Mouse (Mus musculus) kidney, postnatal 4 days (tissue): ENCODE measurements at regions not wholly inside any gene's neighbourhood (a gene's known extent, or its start where the extent isn't known, plus 50 kb on each side); places are given as distances from the start of the nearest gene placed in this dataset.

ENCODE experiments used
- DNase-seq, 2 experiments: peaks; one replicate each; pipeline ENCODE4 v3.0.0; 2021; ENCODE audit warnings: mixed read lengths in 2 of 2

DNA sequence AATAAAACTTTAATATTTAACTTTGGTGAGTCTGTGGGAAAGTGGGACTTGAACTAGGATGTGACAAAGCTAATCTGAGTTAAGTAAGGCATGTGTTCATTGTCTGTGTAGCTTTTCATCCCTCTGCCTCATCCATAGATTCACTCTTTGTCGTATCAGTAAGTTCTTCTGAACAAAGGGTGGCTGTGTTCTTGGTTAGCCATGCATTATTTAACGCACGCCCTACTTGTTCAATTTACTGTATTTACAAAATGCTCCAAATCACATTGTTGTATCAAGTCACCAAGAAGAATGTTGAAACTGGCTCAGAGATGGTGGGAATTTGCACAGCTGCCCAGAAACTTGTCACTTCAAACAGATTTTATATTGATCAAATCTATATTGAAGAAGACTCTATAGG, 132.2 kb upstream of the Meis1 start:
- DNase-seq = no peak

DNA sequence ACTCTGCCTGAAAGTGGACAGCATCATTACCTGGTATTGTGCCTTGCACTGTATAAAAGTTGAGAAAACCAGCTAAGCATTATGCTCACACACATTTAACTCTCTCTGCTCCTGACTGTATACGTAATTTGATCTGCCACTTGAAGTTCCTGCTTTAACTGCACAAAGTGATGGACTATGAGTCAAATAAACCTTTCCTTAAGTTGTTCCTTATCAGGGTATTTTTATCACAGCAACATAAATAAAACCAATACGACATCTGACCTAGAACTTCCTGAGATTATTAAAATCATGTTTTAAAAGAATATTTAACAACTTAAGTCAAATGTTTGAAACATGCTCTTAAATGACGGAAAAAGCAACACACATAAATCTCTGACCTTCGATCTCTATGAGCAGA, 134.9 kb upstream of the Meis1 start:
- DNase-seq = no peak

DNA sequence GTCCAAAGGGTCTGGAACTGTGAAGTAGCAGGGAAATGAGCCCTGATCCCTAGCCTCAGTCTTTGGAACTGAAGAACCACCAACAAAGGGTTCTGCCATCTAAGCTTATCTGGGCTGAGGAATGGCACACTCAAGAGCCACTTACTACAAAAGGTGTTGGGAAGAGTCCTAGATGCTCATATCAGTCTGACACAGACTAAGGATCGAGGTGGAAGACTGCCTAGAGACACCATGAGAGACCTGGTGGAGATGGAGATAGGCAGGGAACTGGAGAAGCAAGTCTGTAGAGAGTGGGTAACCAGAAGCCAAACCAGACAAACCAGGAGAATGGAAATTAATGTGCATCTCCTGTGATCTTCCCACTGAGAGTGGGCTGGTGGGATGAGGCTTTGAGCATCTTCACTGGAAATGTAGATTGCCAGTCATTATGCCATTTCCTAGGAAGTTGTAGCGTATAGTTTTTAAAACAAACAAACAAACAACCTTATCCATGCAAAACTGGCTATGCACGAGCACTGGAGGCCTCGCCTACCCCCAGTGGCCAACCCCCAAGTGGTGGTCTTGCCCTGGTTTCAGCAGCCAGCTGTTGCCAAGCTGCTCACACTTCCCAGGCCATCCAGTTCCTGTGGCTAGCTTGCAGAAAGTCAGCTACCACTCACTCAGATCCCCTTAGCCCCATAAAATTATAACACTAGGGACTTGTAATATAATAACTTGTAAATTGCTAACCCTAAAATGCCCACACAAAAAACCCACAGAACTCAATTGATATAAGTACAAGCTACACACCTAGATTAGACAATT, 136.2 kb upstream of the Meis1 start:
- no peak for DNase-seq

DNA sequence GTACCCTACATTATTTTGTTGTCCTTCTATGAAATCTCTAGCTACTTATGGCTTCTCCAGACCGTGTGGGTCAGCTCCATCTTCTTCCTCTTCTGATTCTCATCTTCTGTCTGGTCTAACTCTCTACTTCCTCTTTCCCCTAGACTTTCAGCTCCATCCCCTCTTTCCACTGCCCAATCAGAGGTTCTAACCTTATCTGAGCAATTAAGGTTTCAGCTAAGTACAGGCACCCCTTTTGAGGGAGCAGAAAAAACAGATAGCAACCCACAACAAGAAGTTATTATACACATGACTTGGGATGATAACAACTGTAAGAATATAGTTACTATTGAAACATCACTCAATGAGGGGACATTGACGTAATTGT, 136.8 kb upstream of the Meis1 start:
- no peak for DNase-seq

DNA sequence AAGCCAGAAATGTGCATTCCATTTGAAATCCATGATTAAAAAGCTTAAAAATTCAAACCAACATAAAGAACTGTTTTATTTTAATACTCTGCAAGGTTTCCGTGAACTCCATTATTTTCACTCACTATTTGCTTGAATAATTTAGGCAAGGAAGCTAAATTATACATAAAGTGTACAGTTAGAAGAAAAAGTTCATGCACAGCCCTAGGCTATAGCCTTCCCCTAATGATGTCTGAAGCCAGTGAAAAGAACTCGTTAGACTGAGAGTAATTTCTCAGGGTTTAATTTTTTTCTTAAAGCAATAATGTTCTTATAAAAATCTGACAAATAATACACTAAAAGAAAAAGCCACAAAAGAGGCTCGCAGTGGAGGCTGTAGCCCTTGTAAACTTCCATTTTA, 141.4 kb upstream of the Meis1 start:
- DNase-seq = no peak

DNA sequence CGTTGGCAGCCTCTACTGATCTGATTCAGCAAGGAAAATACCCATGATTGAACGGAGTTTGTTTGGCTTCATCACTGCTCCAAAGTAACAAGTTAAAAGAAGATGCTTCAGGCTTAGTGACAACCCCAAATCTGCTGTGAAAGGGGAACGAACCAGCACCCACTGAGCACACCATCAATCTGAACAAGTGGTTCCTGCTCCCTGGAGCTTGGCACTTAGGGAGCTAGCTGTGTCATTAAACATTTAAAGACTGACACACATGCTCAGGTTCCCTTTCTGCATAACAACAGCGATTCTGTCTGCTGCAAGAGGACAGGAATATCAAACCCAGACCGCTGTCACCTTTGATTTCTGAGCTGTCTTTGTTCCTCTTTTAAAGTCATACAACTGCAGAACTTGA, 141.9 kb upstream of the Meis1 start:
- no peak for DNase-seq

DNA sequence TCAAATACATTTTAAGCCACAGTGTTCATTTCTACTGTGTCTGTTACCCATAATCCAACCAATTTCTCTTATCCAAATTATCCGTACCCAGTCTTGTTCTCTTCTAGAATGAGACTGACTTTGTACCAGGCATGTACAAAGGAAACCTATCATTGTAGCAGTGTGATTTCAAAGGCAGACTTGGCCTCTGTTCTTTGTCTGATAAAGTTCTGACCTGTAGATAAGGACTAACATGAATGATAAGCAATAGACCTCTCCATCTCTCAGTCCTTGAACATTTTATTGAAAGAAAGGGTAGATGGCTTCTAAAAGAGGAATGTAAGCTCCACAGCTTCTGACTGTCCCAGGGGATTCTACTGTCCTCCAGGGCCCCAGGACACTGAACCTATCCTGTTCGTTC, 152.2 kb upstream of the Meis1 start:
- DNase-seq = no peak

DNA sequence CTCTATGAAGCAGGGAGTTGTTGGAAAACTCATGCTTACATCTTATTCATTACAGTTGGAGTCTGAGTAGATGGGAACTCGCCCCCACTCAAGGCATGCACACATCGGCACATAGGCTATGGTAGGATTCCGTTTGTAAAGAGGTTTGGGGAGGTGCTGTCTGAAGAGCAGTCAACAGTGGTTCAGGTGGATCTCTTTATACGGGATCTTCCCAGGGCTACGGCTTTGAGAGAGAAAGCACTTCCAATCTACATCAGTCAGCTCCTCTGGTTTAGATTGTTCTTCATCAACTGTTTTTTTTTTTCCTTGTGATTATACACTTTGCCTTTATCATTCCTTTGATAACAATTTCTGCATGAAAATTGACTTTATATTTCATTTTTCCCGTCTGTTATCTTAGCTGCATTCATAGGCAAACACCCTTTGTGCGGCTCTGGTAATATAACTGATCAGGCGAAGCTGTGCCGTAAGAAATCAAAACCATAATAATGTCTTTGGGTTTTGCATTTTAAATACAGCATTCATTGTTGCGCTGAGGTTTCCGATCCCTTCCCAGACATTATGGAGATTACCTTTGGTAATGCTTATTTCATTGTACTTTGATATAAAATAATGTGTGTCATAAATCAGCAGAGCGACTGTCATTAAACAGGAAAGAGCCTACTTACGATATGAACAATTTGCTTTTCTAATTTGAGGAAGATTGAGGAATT, 155.7 kb upstream of the Meis1 start:
- no peak for DNase-seq

DNA sequence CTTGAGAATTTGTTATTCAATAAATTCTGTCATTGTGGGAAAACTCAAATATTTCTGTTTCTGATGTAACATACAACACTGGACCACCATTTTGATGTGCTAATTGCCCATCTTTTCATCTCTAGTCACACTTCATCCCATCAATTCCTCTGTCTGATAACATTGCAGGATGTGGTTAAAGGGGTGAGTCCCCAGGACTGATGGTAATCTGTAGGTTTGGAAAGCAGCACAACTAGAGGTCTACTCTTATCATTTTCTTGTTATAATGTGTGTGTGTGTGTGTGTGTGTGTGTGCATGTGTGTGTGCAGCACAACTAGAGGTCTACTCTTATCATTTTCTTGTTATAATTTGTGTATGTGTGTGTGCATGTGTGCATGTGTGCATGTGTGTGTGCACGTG, 160.5 kb upstream of the Meis1 start:
- DNase-seq = no peak

DNA sequence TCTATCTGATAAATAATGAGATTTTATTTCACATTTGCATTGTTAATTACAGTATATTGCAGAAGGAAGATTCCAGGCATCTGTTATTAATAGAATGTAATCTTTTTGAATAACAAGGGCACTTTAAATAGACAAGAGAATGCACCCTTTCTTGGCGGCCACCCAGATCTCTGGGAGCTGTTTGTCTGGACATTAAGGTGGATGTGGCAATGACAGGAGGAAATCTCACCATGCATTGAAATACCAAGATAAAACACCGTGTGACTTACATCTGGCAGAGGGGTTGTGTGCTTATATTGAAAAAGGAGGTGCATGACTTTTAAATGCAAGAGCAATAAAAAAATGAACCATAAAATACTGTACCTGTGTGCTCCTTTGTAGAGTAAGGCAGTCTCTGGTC, 171.0 kb upstream of the Meis1 start:
- peak; percentile 6 to 9 for DNase-seq

DNA sequence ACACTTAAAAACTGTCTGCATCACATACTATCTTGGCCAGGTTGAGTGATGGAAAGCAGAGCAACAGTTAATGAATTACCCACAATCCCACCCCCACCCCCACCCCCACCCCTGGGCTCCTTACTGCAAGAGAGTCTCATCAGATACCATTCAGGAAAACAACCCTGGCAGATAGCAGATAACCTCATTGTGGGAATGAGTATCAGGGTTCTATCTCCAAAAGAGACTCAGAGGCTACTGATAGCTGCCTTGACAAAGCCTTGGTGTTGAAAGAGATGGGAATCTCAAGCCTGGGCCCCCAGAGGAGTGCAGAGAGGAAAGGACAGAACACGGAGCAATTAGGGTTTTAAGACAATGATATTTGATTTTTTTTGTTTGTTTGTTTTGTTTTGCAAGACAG, 175.7 kb upstream of the Meis1 start:
- no peak for DNase-seq

DNA sequence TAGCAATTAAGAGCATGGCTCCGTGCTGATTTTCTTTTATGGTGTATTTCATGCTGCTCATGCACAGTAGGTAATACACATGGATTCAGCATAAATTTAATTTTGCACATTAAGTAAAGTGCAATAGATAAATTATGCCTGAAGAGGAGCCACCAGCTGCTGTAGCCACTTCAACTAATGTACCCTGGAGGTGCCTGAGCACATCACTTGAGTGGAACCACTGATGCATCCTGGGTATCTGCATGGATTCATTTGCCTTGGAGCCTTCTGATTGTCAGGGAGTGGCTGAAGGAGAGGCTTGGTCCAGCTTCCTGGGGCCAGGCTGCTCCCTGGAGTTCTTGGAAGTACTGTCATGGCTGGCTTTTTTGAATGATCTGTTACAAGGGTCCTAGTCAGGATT, 179.0 kb upstream of the Meis1 start:
- no peak for DNase-seq

DNA sequence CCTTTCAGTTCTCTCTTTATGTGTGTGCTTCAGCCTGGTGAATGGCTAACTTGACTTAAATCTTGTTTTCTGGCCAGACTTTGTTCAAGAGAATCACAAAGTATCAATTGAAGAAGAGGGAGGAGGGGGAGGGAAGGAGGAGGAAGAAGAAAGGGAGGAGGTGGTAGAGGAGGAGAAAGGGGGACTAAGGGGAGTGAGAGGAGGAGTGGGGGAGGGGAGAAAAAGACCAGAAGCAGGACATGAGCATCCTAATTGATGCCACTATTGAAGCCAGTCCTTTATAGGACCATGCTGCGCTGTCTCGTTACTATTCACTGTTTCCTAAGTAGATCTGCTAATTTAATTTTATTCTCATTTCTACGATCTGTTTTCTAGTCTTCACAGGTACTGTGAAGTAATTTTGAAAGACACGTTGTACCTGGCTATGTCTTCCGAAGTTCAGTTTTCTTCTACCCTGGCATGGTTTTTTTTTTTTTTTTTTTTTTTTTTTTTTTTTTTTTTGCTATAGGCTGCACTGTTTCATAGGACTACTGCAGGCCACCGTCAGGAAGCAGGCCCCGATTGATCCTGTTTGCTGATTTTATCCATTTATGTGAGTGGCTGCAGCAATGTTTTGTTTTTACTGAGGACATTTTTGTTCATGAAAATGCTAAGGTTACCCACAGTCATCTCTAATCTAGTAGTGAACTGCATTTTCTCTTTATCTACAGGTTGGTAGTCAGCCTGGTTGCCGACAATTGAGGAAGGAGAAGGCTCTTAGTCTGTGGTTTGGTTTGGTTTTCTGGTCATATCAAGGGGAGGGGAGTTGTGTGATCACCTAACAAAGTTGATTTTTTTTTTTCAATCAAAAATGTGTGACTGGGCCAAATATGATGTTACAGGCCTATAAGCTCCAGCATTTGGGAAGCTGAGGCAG, 184.1 kb upstream of the Meis1 start:
- no peak for DNase-seq

DNA sequence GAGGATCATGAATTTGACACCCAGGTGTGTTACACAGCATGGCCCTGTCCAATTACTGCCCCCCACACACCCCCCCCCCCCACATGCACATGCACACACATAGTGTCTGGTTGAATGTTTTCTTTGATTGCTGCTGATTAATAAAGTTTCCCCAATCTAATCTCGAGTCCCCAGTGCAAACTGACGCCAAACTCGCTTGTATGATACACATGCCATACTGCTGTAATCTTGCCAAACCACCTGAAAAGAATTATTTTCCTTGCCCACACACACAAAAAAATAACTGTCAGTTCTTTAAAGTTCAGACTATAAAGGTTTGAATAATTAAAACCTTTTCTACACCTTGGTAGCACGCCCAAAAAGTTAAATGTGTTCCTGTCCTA, 184.7 kb upstream of the Meis1 start:
- no peak for DNase-seq

DNA sequence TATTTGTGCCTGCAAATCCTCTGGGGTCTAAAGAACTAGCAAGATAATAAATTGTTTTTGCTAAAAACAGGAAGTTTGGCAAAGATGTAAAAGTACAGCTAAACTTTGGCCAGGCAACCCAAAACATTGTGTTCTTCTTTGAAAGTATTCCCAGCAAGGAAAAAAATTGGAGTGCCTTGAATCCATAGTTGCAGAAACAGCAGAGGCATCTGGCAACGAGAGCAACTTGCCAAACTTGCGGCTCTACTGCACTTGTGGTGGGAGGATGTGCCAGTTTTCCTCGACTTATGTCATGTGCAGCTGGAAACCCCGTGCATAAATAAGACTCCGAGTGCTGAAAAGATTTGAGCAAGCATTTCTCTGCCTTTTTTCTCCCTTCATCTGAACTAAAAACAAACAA, 185.2 kb upstream of the Meis1 start:
- DNase-seq = peak; percentile 39 to 56

DNA sequence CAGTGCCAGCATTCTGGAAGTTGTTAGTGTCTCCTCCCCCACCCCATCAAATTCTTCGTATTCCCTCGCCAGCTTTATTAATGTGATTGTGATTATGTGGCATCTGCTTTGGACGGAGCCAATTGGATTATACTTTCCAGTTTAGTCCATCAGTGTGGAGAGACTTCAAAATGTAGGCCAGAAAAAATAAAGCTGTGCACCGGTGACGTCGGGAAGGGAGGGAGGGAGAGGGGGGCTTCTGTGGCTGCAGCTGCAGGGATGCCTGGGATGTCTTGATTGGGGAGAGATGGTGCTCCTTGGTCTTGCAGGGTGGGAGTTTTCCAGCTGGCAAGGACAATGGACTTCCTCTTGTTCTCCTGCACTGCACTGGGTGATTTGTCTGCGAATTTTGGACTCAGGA, 185.7 kb upstream of the Meis1 start:
- DNase-seq = peak; percentile 48 to 50

DNA sequence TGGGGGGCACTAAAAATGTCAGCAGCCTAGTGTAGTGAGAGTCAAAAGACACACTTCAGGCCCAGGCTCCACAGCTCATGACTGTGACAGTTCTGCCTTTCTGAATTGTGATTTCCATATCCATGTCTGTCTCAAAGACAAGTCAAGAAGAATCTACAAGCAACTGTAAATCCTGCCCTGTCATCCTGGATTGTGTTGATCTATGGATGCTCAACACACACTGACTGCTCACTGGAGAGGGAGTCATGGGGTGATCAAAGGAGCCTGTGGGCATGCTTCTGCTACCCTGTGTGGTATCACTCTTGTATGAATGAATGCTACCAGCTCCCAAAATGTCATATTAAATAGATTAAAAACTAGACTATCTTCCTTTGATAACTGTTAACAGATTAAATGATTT, 186.4 kb upstream of the Meis1 start:
- no peak for DNase-seq

DNA sequence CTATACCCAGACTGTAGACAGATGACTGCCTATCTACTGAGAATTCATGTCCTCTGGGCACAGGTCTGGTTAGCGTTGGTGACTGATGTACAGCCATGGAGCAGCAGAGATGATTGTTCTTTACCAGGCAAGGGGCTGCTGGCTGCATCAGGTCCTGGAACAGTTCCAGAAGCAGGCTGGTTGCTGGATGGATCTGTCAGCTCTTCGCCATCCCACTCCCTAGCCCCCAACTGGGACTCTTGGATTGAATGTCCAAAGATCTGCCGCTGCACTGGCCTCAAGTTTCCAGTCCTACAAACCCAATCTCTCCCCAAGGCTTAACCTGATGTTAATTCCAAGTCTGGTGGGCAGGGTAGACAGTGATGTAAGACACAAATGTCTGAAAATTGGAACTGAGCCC, 200.7 kb upstream of the Meis1 start:
- DNase-seq = no peak

DNA sequence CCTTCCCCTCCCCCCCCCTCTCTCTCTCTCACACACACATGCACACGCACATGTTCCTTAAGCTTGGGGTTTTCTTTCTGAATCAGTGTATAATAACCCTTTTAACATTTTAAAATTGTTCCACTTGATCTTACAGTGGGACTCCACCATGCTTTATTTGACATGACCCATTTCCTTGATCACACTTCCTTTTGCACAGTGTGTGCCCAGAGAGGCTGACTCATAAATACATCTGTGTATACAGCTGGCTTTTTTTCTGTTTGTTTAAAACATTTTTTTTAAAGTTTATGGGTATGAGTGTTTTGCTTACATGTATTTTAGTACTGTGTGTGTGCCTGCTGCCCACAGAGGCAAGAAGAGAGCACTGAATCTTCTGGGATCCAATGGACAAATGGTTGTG, 202.7 kb upstream of the Meis1 start:
- DNase-seq = no peak

DNA sequence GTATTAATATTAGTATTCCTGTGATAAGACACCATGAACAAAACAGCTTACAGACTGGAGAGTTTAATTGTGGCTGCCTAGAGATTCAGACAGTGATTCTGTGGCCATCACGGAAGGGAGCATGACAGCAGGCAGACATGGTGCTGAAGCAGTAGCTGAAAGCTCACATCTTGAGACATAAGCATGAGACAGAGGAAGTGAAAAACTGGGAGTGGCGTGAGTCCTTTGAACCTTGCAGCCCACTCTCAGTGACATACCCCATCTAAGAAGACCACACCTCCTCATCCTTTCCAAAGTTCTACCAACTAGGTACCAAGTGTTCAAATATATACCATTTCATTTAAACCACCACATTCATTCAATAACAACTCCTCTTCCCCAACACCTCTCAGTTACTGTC, 208.0 kb upstream of the Meis1 start:
- no peak for DNase-seq

DNA sequence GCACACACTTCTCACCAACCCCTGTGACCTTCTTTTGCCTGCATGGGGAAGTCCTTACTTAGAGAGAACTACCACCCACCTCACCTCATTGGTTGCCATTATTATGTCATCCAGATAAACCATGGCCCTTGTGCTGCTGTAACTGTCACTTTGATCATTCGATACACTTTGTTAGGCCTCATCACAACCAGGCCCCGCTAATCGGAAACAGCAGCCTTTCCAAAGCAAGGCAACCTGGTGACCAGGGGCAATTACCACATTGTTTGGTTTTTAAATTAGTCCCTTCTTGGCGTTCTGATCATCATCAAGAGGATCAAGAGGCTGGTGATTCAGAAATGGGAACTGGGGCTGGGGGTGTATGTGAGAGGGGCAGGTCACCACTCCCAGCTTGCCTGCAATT, 208.9 kb upstream of the Meis1 start:
- DNase-seq = no peak

DNA sequence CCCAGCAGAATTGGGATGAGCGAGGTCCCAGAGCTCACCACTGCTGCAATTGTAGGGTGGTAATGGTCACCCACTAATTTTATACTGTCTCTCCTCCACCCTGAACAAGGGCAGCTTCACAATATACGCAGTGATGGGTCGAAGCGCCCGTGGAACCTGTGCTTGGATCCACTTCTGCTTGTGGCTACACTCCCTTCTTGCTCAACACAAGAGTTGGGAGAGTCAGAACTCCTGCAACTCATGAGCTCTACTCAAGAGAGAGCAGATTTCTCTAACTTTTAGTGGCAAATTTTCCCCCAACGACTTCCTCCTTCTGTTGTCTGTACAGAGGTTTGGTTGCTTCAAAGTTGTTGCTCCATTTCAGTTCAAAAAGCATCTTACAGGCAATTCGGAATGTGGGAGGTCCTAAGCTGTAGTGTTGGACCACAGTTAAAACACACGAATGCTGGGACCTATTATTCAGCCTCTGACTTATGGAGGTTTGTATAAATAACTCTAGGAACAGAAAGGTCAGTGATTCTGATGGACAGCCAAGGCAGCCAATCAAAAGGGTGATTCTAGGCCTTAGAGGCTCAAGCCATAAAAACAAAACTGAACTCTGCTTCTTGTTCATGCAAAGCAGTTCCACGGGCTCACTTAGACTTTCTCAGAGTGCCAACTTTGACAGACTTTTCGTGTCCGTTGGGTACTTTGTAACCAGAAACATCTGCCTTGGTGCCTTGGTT, 227.8 kb upstream of the Meis1 start:
- DNase-seq = peak in 1 of 2 experiments; percentile 24

DNA sequence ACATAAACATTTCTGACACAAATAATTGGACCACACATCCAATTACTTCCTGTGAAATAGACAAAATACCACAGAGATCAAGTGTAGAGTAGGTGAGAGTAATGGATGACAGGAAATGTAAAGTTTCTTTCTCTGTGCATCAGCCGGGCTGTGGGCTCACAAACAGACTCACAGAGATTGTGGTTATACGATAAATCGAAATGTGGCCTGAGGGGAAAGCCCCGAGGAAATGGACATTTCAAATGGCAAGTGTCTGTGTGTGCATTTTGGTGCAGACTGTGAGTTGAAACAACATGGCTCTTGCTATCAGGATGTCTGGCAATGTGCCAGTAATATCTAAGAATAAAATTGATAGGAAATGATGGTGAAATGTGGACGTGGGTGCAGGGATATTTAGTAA, 234.8 kb upstream of the Meis1 start:
- no peak for DNase-seq
